10 mouse cellular contexts compared by ENCODE assay signal in the genomic region with DNA sequence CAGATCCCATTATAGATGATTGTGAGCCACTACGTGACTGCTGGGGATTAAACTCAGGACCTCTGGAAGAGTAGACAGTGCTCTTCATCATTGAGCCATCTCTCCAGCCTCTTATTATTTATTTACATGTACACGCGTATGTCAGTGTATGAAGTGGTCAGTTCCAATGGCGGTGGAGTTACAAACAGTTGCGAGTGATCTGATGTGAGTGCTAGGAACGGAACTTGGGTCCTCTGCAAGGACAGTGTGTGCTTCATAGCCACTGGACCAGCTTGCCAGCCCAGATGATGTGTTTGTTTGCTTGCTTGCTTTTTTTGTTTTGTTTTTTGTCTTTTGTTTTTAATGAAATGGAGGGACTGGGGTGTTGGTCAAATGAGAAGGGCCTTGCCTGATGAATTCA. TPM values are rescaled to one million over a fixed set of nuclear protein-coding genes. Genes with fewer than 3 reads are reported as not detected.
DNase-seq lines count a peak whose midpoint lies in the region; ATAC-seq lines count a peak whose summit lies in the region.
"Had no signal": no experiment of that assay in that cellular context is flagged by ENCODE, and none has a peak within 500 bp of the region (broad histone marks: within the 10 kb centered on the region; RNA-seq: fewer than 3 reads in every experiment).

No protein-coding gene starts in this region.

- no peak for ATAC-seq in heart, embryonic 15.5 days (replicated peaks; ENCODE audit: insufficient number of reproducible peaks, insufficient read depth, low FRiP score, low read depth)
- no peak for ATAC-seq in forebrain, embryonic 14.5 days

- H3K27me3 ChIP-seq in heart, embryonic 15.5 days: no peaks in the 10 kb centered on the region
- no peaks in the 10 kb centered on the region for H3K27me3 ChIP-seq in embryonic facial prominence, embryonic 10.5 days (replicated peaks; ENCODE audit: low read depth, poor library complexity, severe bottlenecking)
- H3K27me3 ChIP-seq in forebrain, embryonic 14.5 days (replicated peaks; ENCODE audit: control insufficient read depth, insufficient read depth, low read length): no peaks in the 10 kb centered on the region

- H3K36me3 ChIP-seq in heart, embryonic 15.5 days: peaks cover 17% of the 10 kb centered on the region
- peaks cover 21% of the 10 kb centered on the region for H3K36me3 ChIP-seq in embryonic facial prominence, embryonic 10.5 days (replicated peaks)
- peaks cover 18% of the 10 kb centered on the region for H3K36me3 ChIP-seq in forebrain, embryonic 14.5 days (ENCODE audit: control insufficient read depth, insufficient read depth, low read length)
- H3K36me3 ChIP-seq in macrophage (ENCODE audit: inconsistent target): 0 out of 2 replicates have a peak, but pooled peaks cover 7% of the 10 kb centered on the region

- no peak overlapping the region; the same call in 1 of the 2 replicates for H3K9ac ChIP-seq in heart, embryonic 15.5 days
- no peak overlapping the region; the same call in 1 of the 2 replicates for H3K9ac ChIP-seq in forebrain, embryonic 14.5 days (ENCODE audit: low read length)

- H3K4me1 ChIP-seq in heart, embryonic 15.5 days (replicated peaks): peaks cover 15% of the 10 kb centered on the region
- H3K4me1 ChIP-seq in embryonic facial prominence, embryonic 10.5 days: peaks cover 20% of the 10 kb centered on the region
- 0 out of 2 replicates have a peak, but pooled peaks cover 7% of the 10 kb centered on the region for H3K4me1 ChIP-seq in forebrain, embryonic 14.5 days (ENCODE audit: control insufficient read depth, insufficient read depth, low read length)

- peak overlapping the region; percentile 55; the same call in 1 of the 2 replicates for H3K4me2 ChIP-seq in heart, embryonic 15.5 days
- peak overlapping the region; percentile 47; the same call in 1 of the 2 replicates for H3K4me2 ChIP-seq in forebrain, embryonic 14.5 days (ENCODE audit: low read length)

- H3K79me2 ChIP-seq in macrophage (ENCODE audit: inconsistent target): peaks cover 39% of the 10 kb centered on the region

- no peak overlapping the region for H3K4me3 ChIP-seq in heart, embryonic 15.5 days
- peak overlapping the region; percentile 86; the same call in 1 of the 2 replicates for H3K4me3 ChIP-seq in embryonic facial prominence, embryonic 10.5 days
- H3K4me3 ChIP-seq in forebrain, embryonic 14.5 days (ENCODE audit: low read depth, low read length): no peak overlapping the region
- H3K4me3 ChIP-seq in macrophage (ENCODE audit: inconsistent target): no peak overlapping the region

- peak overlapping the region; percentile 64; the same call in 1 of the 2 replicates for H3K27ac ChIP-seq in heart, embryonic 15.5 days
- no peak overlapping the region for H3K27ac ChIP-seq in embryonic facial prominence, embryonic 10.5 days (replicated peaks)
- no peak overlapping the region for H3K27ac ChIP-seq in forebrain, embryonic 14.5 days (ENCODE audit: low read depth, low read length)
- peak overlapping the region; percentile 47; the same call in 1 of the 2 replicates for H3K27ac ChIP-seq in macrophage
- H3K27ac ChIP-seq: kidney, postnatal 0 days had no signal

- H3K9me3 ChIP-seq in heart, embryonic 15.5 days (replicated peaks): no peaks in the 10 kb centered on the region
- no peaks in the 10 kb centered on the region for H3K9me3 ChIP-seq in embryonic facial prominence, embryonic 10.5 days
- H3K9me3 ChIP-seq in forebrain, embryonic 14.5 days (replicated peaks; ENCODE audit: control insufficient read depth, low read length): no peaks in the 10 kb centered on the region

- no peak for DNase-seq in heart, postnatal 4 days
- DNase-seq in embryonic facial prominence, embryonic 10.5 days (ENCODE audit: low spot score): peak; percentile 6
- DNase-seq in forebrain, embryonic 14.5 days (ENCODE audit: low spot score): no peak
- no peak for DNase-seq in gastrocnemius, postnatal 10 days
- no peak for DNase-seq in adrenal gland, adult 18-20 months (ENCODE audit: low spot score in 2 of 2)
- DNase-seq: embryo, embryonic 11 days; gastrocnemius, postnatal 14 days had no signal

- WGBS in heart, embryonic 15.5 days: 88% methylated on average over 6 of the region's 6 CpGs
- WGBS in embryonic facial prominence, embryonic 10.5 days: 93% methylated on average over 6 of the region's 6 CpGs
- WGBS in forebrain, embryonic 14.5 days: 92% methylated on average over 6 of the region's 6 CpGs
- 98% methylated on average over 6 of the region's 6 CpGs for WGBS in macrophage (ENCODE audit: missing documents)

RNA-seq across cellular contexts. Expression of a gene that starts 0.8 kb away (rescaled TPM):
- polyA plus RNA-seq in heart, embryonic 15.5 days (2015; fragmentation: Nextera tagmentation; extraction: Ambion mirVana): 69.6 and 74.1 TPM in 2 replicates
- total RNA-seq in heart, postnatal 4 days (2021): 10 to 100 TPM; 32.7 to 37.8 TPM
- polyA plus RNA-seq in embryonic facial prominence, embryonic 10.5 days (2016; fragmentation: Nextera tagmentation; extraction: Ambion mirVana): 352 and 375 TPM in 2 replicates
- 391 and 476 TPM in 2 replicates for polyA plus RNA-seq in forebrain, embryonic 14.5 days (2014; fragmentation: Nextera tagmentation; extraction: Ambion mirVana)
- 10 to 100 TPM in 2 of 26 experiments, 1 to 10 TPM in 23, under 1 TPM in 1; 0.94 to 11.8 (median 3.8) TPM for total RNA-seq in macrophage (2018; cell fraction: chromatin; rRNA removed)
- total RNA-seq in macrophage (2018; cell fraction: cytosol; rRNA removed): 10 to 100 TPM; 20.5 to 44.0 (median 32.1) TPM
- 10 to 100 TPM in 5 of 26 experiments, 1 to 10 TPM in 21; 2.0 to 17.3 (median 5.8) TPM for total RNA-seq in macrophage (2018; cell fraction: nucleus; rRNA removed)
- 32.9 to 71.2 TPM (median 46.6 TPM) in 3 replicates for polyA plus RNA-seq in macrophage (2018)
- total RNA-seq in gastrocnemius, postnatal 10 days (2021): 10 to 100 TPM; 22.9 to 23.3 TPM
- total RNA-seq in adrenal gland, adult 18-20 months (2021): 10 to 100 TPM; 37.7 to 42.8 TPM

RNA-seq across cellular contexts. Expression of a gene that starts 1.1 kb away (rescaled TPM):
- polyA plus RNA-seq in heart, embryonic 15.5 days (2015; fragmentation: Nextera tagmentation; extraction: Ambion mirVana): 185 and 232 TPM in 2 replicates
- total RNA-seq in heart, postnatal 4 days (2021): 10 to 100 TPM; 45.3 to 56.6 TPM
- polyA plus RNA-seq in embryonic facial prominence, embryonic 10.5 days (2016; fragmentation: Nextera tagmentation; extraction: Ambion mirVana): 532 and 553 TPM in 2 replicates
- polyA plus RNA-seq in forebrain, embryonic 14.5 days (2014; fragmentation: Nextera tagmentation; extraction: Ambion mirVana): 359 and 434 TPM in 2 replicates
- total RNA-seq in macrophage (2018; cell fraction: chromatin; rRNA removed): 1 to 10 TPM in 2 of 26 experiments, not detected in 24; 1.1 to 2.2 TPM
- 10 to 100 TPM; 11.9 to 36.9 (median 23.0) TPM for total RNA-seq in macrophage (2018; cell fraction: cytosol; rRNA removed)
- 10 to 100 TPM in 1 of 26 experiments, 1 to 10 TPM in 18, under 1 TPM in 1, not detected in 6; 0.86 to 10.7 (median 6.8) TPM for total RNA-seq in macrophage (2018; cell fraction: nucleus; rRNA removed)
- polyA plus RNA-seq in macrophage (2018): 6.1 to 48.7 TPM (median 16.9 TPM) in 3 replicates
- total RNA-seq in gastrocnemius, postnatal 10 days (2021): 10 to 100 TPM; 30.2 to 31.3 TPM
- 10 to 100 TPM; 72.2 to 90.6 TPM for total RNA-seq in adrenal gland, adult 18-20 months (2021)

RNA-seq across cellular contexts. Expression of a gene that starts 13.1 kb away (rescaled TPM):
- polyA plus RNA-seq in heart, embryonic 15.5 days (2015; fragmentation: Nextera tagmentation; extraction: Ambion mirVana): 350 and 462 TPM in 2 replicates
- 1,000 to 10,000 TPM in 1 of 2 experiments, 100 to 1,000 TPM in 1; 991 to 1,141 TPM for total RNA-seq in heart, postnatal 4 days (2021)
- polyA plus RNA-seq in embryonic facial prominence, embryonic 10.5 days (2016; fragmentation: Nextera tagmentation; extraction: Ambion mirVana): 138 and 157 TPM in 2 replicates
- 107 and 124 TPM in 2 replicates for polyA plus RNA-seq in forebrain, embryonic 14.5 days (2014; fragmentation: Nextera tagmentation; extraction: Ambion mirVana)
- total RNA-seq in macrophage (2018; cell fraction: chromatin; rRNA removed): 10 to 100 TPM in 6 of 26 experiments, 1 to 10 TPM in 20; 2.0 to 78.8 (median 7.5) TPM
- total RNA-seq in macrophage (2018; cell fraction: cytosol; rRNA removed): 100 to 1,000 TPM; 248 to 370 (median 280) TPM
- 10 to 100 TPM; 15.2 to 72.6 (median 28.7) TPM for total RNA-seq in macrophage (2018; cell fraction: nucleus; rRNA removed)
- polyA plus RNA-seq in macrophage (2018): 187 to 466 TPM (median 286 TPM) in 3 replicates
- total RNA-seq in gastrocnemius, postnatal 10 days (2021): 100 to 1,000 TPM; 511 to 591 TPM
- 100 to 1,000 TPM; 444 to 476 TPM for total RNA-seq in adrenal gland, adult 18-20 months (2021)

RNA-seq across cellular contexts. Expression of a gene that starts 26.7 kb away (rescaled TPM):
- polyA plus RNA-seq in heart, embryonic 15.5 days (2015; fragmentation: Nextera tagmentation; extraction: Ambion mirVana): 33.7 and 34.1 TPM in 2 replicates
- 100 to 1,000 TPM; 139 to 146 TPM for total RNA-seq in heart, postnatal 4 days (2021)
- polyA plus RNA-seq in embryonic facial prominence, embryonic 10.5 days (2016; fragmentation: Nextera tagmentation; extraction: Ambion mirVana): 35.5 and 39.4 TPM in 2 replicates
- polyA plus RNA-seq in forebrain, embryonic 14.5 days (2014; fragmentation: Nextera tagmentation; extraction: Ambion mirVana): 89.6 and 109 TPM in 2 replicates
- total RNA-seq in macrophage (2018; cell fraction: chromatin; rRNA removed): 1,000 to 10,000 TPM in 5 of 26 experiments, 100 to 1,000 TPM in 21; 283 to 1,525 (median 521) TPM
- total RNA-seq in macrophage (2018; cell fraction: cytosol; rRNA removed): 100 to 1,000 TPM in 2 of 26 experiments, 10 to 100 TPM in 24; 36.8 to 131 (median 64.0) TPM
- total RNA-seq in macrophage (2018; cell fraction: nucleus; rRNA removed): 100 to 1,000 TPM; 114 to 746 (median 249) TPM
- polyA plus RNA-seq in macrophage (2018): 47.8 to 52.5 TPM (median 51.8 TPM) in 3 replicates
- total RNA-seq in gastrocnemius, postnatal 10 days (2021): 100 to 1,000 TPM; 121 to 130 TPM
- total RNA-seq in adrenal gland, adult 18-20 months (2021): 100 to 1,000 TPM; 112 to 130 TPM

Comparison
In these comparisons a context has a peak if more than half of its experiments do, and no peak if none do; other contexts are left out.
1. H3K27ac ChIP-seq: peak in heart, embryonic 15.5 days (single experiment) and macrophage (single experiment); none in embryonic facial prominence, embryonic 10.5 days (single experiment) and forebrain, embryonic 14.5 days (single experiment).